Mouse (Mus musculus) embryonic facial prominence, embryonic 14.5 days (tissue): ENCODE measurements around the gene Baiap2l2. TPM values are rescaled to one million over a fixed set of nuclear protein-coding genes. Genes with fewer than 3 reads are reported as not detected.

Source experiments
- ATAC-seq: fragments of 200-750 bp; cut with Nextera tagmentation; 2 replicates; pipeline ENCODE4 v1.8.0; 2017; ENCODE audit warnings: low read depth, moderate number of reproducible peaks, moderate TSS enrichment
- DNase-seq: peaks from one replicate; pipeline ENCODE4 v3.0.0-alpha.2; 2015; ENCODE audit warnings: low spot score
- H3K27ac ChIP-seq: fragments of 300-500 bp; sonication (generic); replicated peaks from 2 replicates; pipeline ENCODE4 v1.5.1; 2014; ENCODE audit warnings: low read depth, mild to moderate bottlenecking, low read length, moderate library complexity
- H3K27me3 ChIP-seq: fragments of 300-500 bp; sonication (generic); replicated peaks from 2 replicates; pipeline ENCODE4 v1.6.1; 2014; ENCODE audit warnings: low read length; ENCODE audit not compliant: control insufficient read depth, insufficient read depth
- H3K36me3 ChIP-seq: fragments of 300-500 bp; sonication (generic); 2 replicates; pipeline ENCODE4 v1.6.1; 2014; ENCODE audit warnings: low read length, mixed read lengths; ENCODE audit not compliant: control insufficient read depth, insufficient read depth
- H3K4me1 ChIP-seq: fragments of 300-500 bp; sonication (generic); 2 replicates; pipeline ENCODE4 v1.6.1; 2014; ENCODE audit warnings: antibody characterized with exemption, low read length; ENCODE audit not compliant: control insufficient read depth, insufficient read depth
- H3K4me2 ChIP-seq: fragments of 300-500 bp; sonication (generic); 2 replicates; pipeline ENCODE4 v1.6.1; 2014; ENCODE audit warnings: low read depth, mild to moderate bottlenecking, low read length, moderate library complexity, mixed read lengths
- H3K4me3 ChIP-seq: fragments of 300-500 bp; sonication (generic); 2 replicates; pipeline ENCODE4 v1.5.1; 2014; ENCODE audit warnings: low read depth, mild to moderate bottlenecking, low read length
- H3K9ac ChIP-seq: fragments of 300-500 bp; sonication (generic); 2 replicates; pipeline ENCODE4 v1.6.1; 2014; ENCODE audit warnings: low read depth, mild to moderate bottlenecking, low read length, moderate library complexity, mixed read lengths
- H3K9me3 ChIP-seq: fragments of 300-500 bp; sonication (generic); 2 replicates; pipeline ENCODE4 v1.6.1; 2016; ENCODE audit warnings: low read length; ENCODE audit not compliant: control insufficient read depth
- WGBS: fragments of 180-500 bp; shearing (Covaris S2); extraction: QIAGEN DNeasy Blood & Tissue Kit; methylation state at CpG from one replicate; pipeline ENCODE4 v1.1.7; 2014; 5-methylcytosine and 5-hydroxymethylcytosine counted together
- polyA plus RNA-seq: library from polyadenylated mRNA; unstranded; fragments of >200 nt; fragmentation: Nextera tagmentation; extraction: Ambion mirVana; gene quantifications from 2 replicates; pipeline ENCODE4 v1.2.1, GENCODE M21; 2014

Gene Baiap2l2
- polyA plus RNA-seq, 1 experiment from 2014 or later: 5.6 TPM

- peak; percentile 43 for DNase-seq
- Histone ChIP-seq H3K4me3 (no peak overlapping the region), H3K9ac (no peak overlapping the region), H3K4me2 (peak overlapping the region; percentile 23), H3K4me1 (peaks cover 25% of the 10 kb centered on the region; the same call in 1 of the 2 replicates), H3K36me3 (no peaks in the 10 kb centered on the region), H3K27me3 (no peaks in the 10 kb centered on the region), H3K9me3 (no peaks in the 10 kb centered on the region), H3K27ac (no peak overlapping the region)
- WGBS: 47% methylated on average over 4 of the region's 4 CpGs
- ATAC-seq: no peak
These were observed 40.9 kb upstream of the Baiap2l2 start for GRCm38 (mm10) chr15:79326264-79326663.

- DNase-seq: no peak
- Histone ChIP-seq H3K9ac (no peak overlapping the region), H3K4me2 (no peak overlapping the region), H3K36me3 (no peaks in the 10 kb centered on the region), H3K9me3 (no peaks in the 10 kb centered on the region), H3K4me3 (no peak overlapping the region), H3K4me1 (peaks cover 25% of the 10 kb centered on the region; the same call in 1 of the 2 replicates), H3K27ac (no peak overlapping the region), H3K27me3 (no peaks in the 10 kb centered on the region)
- 68% methylated on average over 3 of the region's 3 CpGs for WGBS
- no peak for ATAC-seq
These were observed 40.4 kb upstream of the Baiap2l2 start for GRCm38 (mm10) chr15:79325742-79326141.

- Histone ChIP-seq H3K4me1 (peaks cover 25% of the 10 kb centered on the region; the same call in 1 of the 2 replicates), H3K9me3 (no peaks in the 10 kb centered on the region), H3K27ac (peak overlapping the region; percentile 69), H3K4me2 (no peak overlapping the region), H3K4me3 (no peak overlapping the region), H3K36me3 (no peaks in the 10 kb centered on the region), H3K9ac (no peak overlapping the region), H3K27me3 (no peaks in the 10 kb centered on the region)
- no peak for ATAC-seq
- 85% methylated on average over 3 of the region's 3 CpGs for WGBS
- no peak for DNase-seq
These were observed 39.0 kb upstream of the Baiap2l2 start for GRCm38 (mm10) chr15:79324373-79324772.

- no peaks in the 10 kb centered on the region for H3K9me3 ChIP-seq
These were observed 38.4 kb upstream of the Baiap2l2 start for GRCm38 (mm10) chr15:79323791-79324155.

GRCm38 (mm10) chr15:79322991-79323790 lies 37.9 kb upstream of the Baiap2l2 start:
- WGBS: 62% methylated on average over 6 of the region's 6 CpGs
- Histone ChIP-seq H3K27ac (peak overlapping the region; percentile 69), H3K27me3 (no peaks in the 10 kb centered on the region), H3K9ac (no peak overlapping the region), H3K4me1 (peaks cover 25% of the 10 kb centered on the region; the same call in 1 of the 2 replicates), H3K36me3 (no peaks in the 10 kb centered on the region), H3K9me3 (no peaks in the 10 kb centered on the region), H3K4me2 (no peak overlapping the region), H3K4me3 (no peak overlapping the region)
- ATAC-seq (no peak), DNase-seq (peak; percentile 63)

More at GRCm38 (mm10) chr15:79323791-79324155, 38.4 kb upstream of the Baiap2l2 start:
- ATAC-seq (no peak), DNase-seq (no peak)
- Histone ChIP-seq H3K4me2 (no peak overlapping the region), H3K27ac (peak overlapping the region; percentile 69), H3K4me3 (no peak overlapping the region), H3K36me3 (no peaks in the 10 kb centered on the region), H3K4me1 (peaks cover 25% of the 10 kb centered on the region; the same call in 1 of the 2 replicates), H3K27me3 (no peaks in the 10 kb centered on the region), H3K9ac (no peak overlapping the region)
- WGBS: 72% methylated on average over 4 of the region's 4 CpGs

- no peak overlapping the region for H3K4me2 ChIP-seq
- H3K27ac ChIP-seq: peak overlapping the region; percentile 69; the same call in 1 of the 2 replicates
- no peaks in the 10 kb centered on the region for H3K27me3 ChIP-seq
- no peaks in the 10 kb centered on the region for H3K9me3 ChIP-seq
- no peaks in the 10 kb centered on the region for H3K36me3 ChIP-seq
- no peak for DNase-seq
- ATAC-seq: no peak; the same call in 1 of the 2 replicates
- H3K4me3 ChIP-seq: no peak overlapping the region
- H3K4me1 ChIP-seq: peaks cover 25% of the 10 kb centered on the region; the same call in 1 of the 2 replicates
- no peak overlapping the region for H3K9ac ChIP-seq
- WGBS: 62% methylated on average over 11 of the region's 11 CpGs
These were observed 37.1 kb upstream of the Baiap2l2 start for GRCm38 (mm10) chr15:79322281-79322990.

- no peak overlapping the region for H3K27ac ChIP-seq
These were observed 36.4 kb upstream of the Baiap2l2 start for GRCm38 (mm10) chr15:79321733-79322190.

GRCm38 (mm10) chr15:79313848-79314369 lies 28.6 kb upstream of the Baiap2l2 start:
- H3K36me3 ChIP-seq: peaks cover 16% of the 10 kb centered on the region

More at GRCm38 (mm10) chr15:79321733-79322190, 36.4 kb upstream of the Baiap2l2 start:
- Histone ChIP-seq H3K27me3 (no peaks in the 10 kb centered on the region), H3K9ac (no peak overlapping the region), H3K9me3 (no peaks in the 10 kb centered on the region), H3K36me3 (0 out of 2 replicates have a peak, but pooled peaks cover 3% of the 10 kb centered on the region), H3K4me3 (no peak overlapping the region), H3K4me2 (no peak overlapping the region), H3K4me1 (peaks cover 22% of the 10 kb centered on the region; the same call in 1 of the 2 replicates)
- 84% methylated on average over 5 of the region's 5 CpGs for WGBS
- no peak for ATAC-seq
- DNase-seq: no peak

More at GRCm38 (mm10) chr15:79313848-79314369, 28.6 kb upstream of the Baiap2l2 start:
- no peak overlapping the region for H3K9ac ChIP-seq
- H3K4me1 ChIP-seq: no peaks in the 10 kb centered on the region
- WGBS: 61% methylated on average over 8 of the region's 8 CpGs
- no peak overlapping the region for H3K27ac ChIP-seq
- no peak overlapping the region for H3K4me3 ChIP-seq
- no peak overlapping the region for H3K4me2 ChIP-seq
- H3K27me3 ChIP-seq: no peaks in the 10 kb centered on the region
- ATAC-seq (no peak), DNase-seq (no peak)
- no peaks in the 10 kb centered on the region for H3K9me3 ChIP-seq
